Mouse (Mus musculus): ENCODE results near the gene Olfr1302.

Olfr1302 gene

GRCm38 (mm10) chr2:111777129-111777528 lies at the start of gene Olfr1302:
Gene Olfr1302, plus strand, starts transcription at chr2:111777429.
- no peak for DNase-seq (ENCODE audit: extremely low read depth, low read depth, low spot score)

DNA sequence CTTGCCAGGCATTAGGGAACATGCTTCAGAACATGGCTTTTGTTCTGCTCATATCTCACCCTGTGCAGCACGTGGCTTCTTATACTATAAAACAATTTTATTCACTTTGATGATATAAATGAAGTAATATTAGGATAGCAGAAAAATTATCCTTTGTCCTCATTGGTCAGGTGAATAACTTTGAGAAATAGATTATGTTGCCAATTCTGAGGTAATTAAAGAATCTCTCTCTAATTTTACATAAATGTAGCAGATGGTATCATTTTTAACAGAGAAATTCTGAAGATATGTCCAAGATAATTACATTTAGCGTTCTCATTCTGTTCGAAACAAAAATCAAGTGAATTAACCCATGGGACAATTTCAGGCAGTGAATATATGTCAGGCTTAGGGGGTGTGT lies 26.5 kb upstream of the Olfr1302 start, which contains the start of gene Olfr1301:
TSS of gene Olfr1301 (plus strand) at position 301 of the 400 bp plus-strand sequence.
- DNase-seq (ENCODE audit: extremely low read depth, low read depth, low spot score) = no peak

- no peak for DNase-seq (ENCODE audit: extremely low read depth, low read depth, low spot score)
Measured at GRCm38 (mm10) chr2:111812936-111813335, 35.7 kb downstream of the Olfr1302 start.

DNA sequence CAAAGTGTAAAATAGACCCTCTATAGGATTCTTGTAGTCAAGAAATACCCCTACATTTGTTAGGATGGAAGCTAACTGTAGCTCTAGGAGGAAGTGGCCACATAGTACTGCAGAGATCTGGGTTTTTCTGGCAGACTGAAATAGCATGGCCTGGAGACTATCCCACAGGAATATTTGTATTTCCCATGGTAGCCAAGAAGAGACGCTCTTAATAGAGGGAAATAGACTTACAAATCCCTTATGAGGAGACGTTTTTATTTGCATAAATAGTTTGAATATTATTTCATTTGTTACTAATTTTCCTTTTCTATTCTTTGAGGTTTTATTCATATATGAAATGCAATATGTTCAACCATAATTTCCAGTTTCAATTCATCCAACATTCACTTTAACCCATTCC lies 43.0 kb downstream of the Olfr1302 start, which contains the start of gene Olfr1303:
TSS of gene Olfr1303 (minus strand) at position 101 of the 400 bp plus-strand sequence.
- DNase-seq (ENCODE audit: extremely low read depth, low read depth, low spot score) = no peak

Measured in fat pad, adult 2 months (tissue).